Mouse (Mus musculus) heart, postnatal 36 days (tissue): ENCODE data around the gene Kiss1r. TPM values are rescaled to one million over a fixed set of nuclear protein-coding genes. Genes with fewer than 3 reads are reported as not detected.

Experiments
- DNase-seq, 2 experiments: peaks; one replicate each; pipeline ENCODE4 v3.0.0; 2021 to 2022
- intact Hi-C: fragments of 180-260 bp; cut with DNase I; formaldehyde crosslinking; loops from one replicate; pipeline ENCODE4 v1.15.1; 2025
- total RNA-seq, 2 experiments: library from RNA; stranded (reverse); gene quantifications; 2 replicates each; pipeline ENCODE4 v1.2.3; 2021

Kiss1r gene
- total RNA-seq, 2 experiments from 2014 or later, result 0.17 to 0.38 TPM

DNA sequence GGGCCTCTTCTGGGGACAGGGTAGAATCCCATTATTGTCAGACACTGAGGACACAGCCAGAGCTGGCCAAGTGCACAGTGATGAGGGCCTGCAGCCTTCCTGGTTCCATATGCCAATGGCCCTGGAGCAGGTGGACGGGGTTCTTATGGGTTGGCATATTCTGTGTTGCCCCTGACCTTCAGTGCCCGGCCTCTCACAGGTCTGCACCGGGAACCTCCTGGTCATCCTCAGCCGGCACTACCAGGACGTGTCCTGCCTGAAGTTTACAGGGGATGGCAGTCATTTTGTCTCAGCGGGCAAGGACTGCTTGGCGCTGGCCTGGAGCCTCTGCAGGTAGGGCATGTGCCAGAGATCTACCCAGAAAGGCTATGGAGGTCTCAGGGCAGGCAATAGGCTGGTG, 48.0 kb downstream of the Kiss1r start:
- no peak for DNase-seq
- intact Hi-C loops, result loop anchor here (5.0 kb wide), 1 partner anchor 163 kb away; no protein-coding TSS in a partner anchor

DNA sequence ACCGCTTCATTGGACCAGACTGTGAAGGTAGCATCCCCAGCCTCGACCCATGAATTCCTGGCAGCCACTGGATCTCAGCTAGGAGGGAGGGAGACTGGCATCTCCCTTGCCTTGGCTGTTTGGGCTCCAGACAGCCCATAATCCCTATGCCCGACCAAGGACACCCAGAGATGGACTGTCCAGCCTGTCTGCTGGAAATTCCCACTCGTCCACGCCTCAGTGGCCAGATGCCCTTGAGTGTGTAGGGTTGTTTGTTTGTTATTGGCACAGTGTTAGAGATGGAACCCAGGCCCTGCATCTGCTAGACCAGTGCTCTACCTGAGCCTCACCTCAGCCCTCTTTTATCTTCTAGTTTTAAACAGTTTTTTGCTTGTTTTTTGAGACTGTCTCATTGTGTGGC, 48.6 kb downstream of the Kiss1r start:
- DNase-seq, result no peak
- intact Hi-C loops, result loop anchor here (5.0 kb wide), 1 partner anchor 162 kb away; no protein-coding TSS in a partner anchor

DNA sequence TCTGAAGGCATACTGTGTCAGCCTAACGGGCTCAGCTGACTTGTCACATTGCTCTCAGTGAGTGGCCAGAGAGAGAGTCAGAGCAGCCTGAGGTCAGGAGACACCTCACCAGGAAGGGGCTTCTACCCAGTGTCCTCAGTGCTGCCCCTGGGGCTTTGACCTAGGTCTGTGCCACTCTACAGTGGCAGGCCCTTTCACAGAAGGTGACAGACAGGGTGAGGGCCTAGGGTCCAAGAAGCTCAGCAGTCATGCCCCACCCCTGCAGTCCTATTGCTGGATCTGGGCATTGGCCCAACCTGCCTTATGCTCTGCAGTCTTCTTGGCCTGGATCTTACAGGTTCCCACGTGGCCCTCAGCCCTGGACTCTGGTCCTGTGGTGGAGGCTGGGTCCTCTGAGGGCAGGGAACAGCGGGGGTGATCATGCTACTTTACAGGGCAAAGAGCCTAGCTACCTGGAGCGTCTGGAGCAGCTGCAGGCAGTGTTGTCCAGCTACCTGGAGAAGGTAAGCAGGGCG, 50.2 kb downstream of the Kiss1r start:
- peak in 1 of 2 experiments; percentile 49 for DNase-seq
- intact Hi-C loops, result loop anchor here (5.0 kb wide), 1 partner anchor 160 kb away; no protein-coding TSS in a partner anchor

DNA sequence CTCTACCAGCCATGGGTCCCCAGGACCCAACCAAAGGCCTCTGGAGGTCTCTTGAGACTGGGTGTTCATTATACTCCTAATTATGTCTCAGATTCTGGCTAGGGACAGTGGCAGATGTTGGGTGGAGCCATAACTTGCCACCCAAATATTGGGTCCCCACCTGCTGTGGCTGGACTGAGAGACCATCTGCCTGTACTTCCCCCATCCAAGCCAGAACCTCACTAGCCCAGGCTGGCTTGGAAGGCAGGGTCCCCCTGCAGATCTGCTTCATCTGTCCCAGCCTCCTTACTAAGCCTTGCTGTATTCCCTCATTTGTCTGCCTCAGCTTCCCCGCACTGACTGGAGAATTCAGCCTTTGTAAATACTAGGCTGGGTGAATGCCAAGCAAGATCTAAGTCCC, 51.4 kb downstream of the Kiss1r start:
- intact Hi-C loops, result loop anchor here (1.0 to 5.0 kb wide), 2 partner anchors 10 to 159 kb away; no protein-coding TSS in a partner anchor
- DNase-seq, result no peak

DNA sequence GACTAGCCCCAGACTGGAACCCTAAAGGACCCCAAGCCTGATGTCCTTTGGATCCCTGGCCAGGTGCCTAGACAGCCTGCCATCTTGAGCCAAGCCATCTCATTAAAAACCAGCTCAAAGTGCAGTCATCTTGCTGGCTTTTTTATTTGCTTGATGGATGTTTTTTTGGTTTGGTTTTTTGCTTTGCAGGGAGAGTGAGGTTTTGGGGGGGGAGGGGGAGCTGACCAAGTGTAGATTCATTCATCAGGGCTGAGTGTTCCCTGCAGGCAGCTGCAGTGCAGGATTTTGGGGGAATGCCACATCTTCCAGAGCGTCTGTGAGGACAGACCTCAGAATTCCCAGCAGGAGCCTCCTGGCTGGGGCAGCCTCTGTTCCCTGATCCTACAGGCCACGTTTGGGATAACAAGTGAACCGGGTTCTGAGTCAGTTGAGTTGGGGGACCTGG, 52.4 kb downstream of the Kiss1r start:
- no peak for DNase-seq
- intact Hi-C loops, result loop anchor here (5.0 kb wide), 1 partner anchor 158 kb away; no protein-coding TSS in a partner anchor

DNA sequence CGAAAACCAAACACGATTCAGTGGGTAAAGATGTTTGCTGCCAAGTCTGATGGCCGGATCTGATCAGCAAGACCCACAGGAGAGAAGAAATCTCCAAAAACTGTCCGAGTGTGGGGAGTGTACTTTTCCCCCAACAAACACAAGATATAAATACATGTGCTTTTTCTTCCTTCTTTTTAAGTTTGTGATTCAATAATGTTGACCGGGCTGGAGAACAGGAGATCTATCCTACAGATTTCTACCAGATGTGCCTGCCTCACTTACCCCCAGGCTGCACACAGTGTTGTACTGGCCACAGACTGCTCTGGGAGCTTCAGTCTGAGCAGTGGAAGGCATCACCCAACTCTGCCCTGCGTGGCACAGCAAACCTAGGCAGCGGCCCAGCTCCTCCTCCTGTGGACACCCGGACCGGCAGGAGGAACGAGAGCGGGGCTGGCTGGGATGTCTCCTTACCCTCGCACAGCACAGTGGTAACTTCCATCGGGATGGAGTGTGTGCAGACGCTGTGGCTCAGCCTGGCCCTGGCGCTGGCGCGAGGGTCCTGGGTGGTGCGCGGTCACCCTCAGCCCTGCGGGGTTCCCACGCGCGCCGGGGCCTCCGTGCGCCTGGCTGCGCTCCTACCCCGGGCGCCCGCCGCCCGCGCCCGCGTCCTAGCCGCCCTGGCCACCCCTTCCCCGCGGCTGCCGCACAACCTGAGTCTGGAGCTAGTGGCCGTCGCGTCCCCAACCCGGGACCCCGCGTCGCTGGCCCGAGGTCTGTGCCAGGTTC, 53.8 kb downstream of the Kiss1r start, which contains the start of gene Grin3b:
Gene Grin3b (plus strand): TSS at position 301 of the 768 bp plus-strand sequence.
- no peak for DNase-seq
- intact Hi-C loops, result no loop called here

DNA sequence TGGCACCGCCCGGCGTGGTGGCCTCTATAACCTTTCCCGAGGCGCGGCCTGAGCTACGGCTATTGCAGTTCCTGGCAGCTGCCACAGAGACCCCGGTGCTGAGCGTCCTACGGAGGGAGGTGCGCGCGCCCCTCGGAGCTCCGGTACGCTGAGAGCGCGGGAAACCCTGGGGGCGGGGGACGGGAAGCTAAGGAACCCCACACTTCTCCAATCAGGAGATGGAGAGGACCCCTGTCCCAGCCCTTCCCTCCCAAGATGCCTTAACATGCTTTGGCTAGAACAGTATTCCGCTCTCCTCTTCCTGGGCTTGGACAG, 54.4 kb downstream of the Kiss1r start:
- no peak for DNase-seq

More for the DNA sequence above, 54.4 kb downstream of the Kiss1r start:
- intact Hi-C loops, result no loop called here

Other genes with a start within 250 kb of the Kiss1r start
- 10 to 100 TPM; 18.1 to 19.9 TPM for gene Tpgs1, start 247.6 kb upstream of the Kiss1r start, total RNA-seq
- 100 to 1,000 TPM; 178 to 198 TPM for gene Cdc34, start 234.8 kb upstream of the Kiss1r start, total RNA-seq
- gene Gzmm, start 228.0 kb upstream of the Kiss1r start, total RNA-seq, result 1 to 10 TPM; 6.5 to 8.4 TPM
- 1,000 to 10,000 TPM; 1,389 to 1,395 TPM for gene Bsg, start 212.5 kb upstream of the Kiss1r start, total RNA-seq
- 10 to 100 TPM; 20.0 to 26.8 TPM for gene Hcn2, start 200.3 kb upstream of the Kiss1r start, total RNA-seq
- gene Polrmt, start 170.4 kb upstream of the Kiss1r start, total RNA-seq, result 10 to 100 TPM; 42.3 to 48.0 TPM
- gene Fgf22, start 161.9 kb upstream of the Kiss1r start, total RNA-seq, result not detected
- gene Rnf126, start 150.0 kb upstream of the Kiss1r start, total RNA-seq, result 10 to 100 TPM; 23.6 to 24.6 TPM
- gene Fstl3, start 139.7 kb upstream of the Kiss1r start, total RNA-seq, result 1 to 10 TPM; 4.2 to 4.3 TPM
- not detected for gene Prss57, start 126.0 kb upstream of the Kiss1r start, total RNA-seq
- 10 to 100 TPM; 56.0 to 87.0 TPM for gene Palm, start 123.4 kb upstream of the Kiss1r start, total RNA-seq
- gene Misp, start 96.0 kb upstream of the Kiss1r start, total RNA-seq, result under 1 TPM in 1 of 2 experiments, not detected in 1; 0.62 TPM
- gene Ptbp1, start 62.5 kb upstream of the Kiss1r start, total RNA-seq, result 10 to 100 TPM; 50.9 to 51.2 TPM
- gene Prtn3, start 42.5 kb upstream of the Kiss1r start, total RNA-seq, result not detected
- gene Plppr3, start 42.3 kb upstream of the Kiss1r start, total RNA-seq, result not detected
- not detected for gene Elane, start 30.7 kb upstream of the Kiss1r start, total RNA-seq
- gene Cfd, start 26.1 kb upstream of the Kiss1r start, total RNA-seq, result 10 to 100 TPM; 11.6 to 63.9 TPM
- 10 to 100 TPM; 53.0 to 53.2 TPM for gene Med16, start 8.0 kb upstream of the Kiss1r start, total RNA-seq
- gene Gm26602, start 6.1 kb upstream of the Kiss1r start, total RNA-seq, result not detected
- 10 to 100 TPM; 81.0 to 88.1 TPM for gene R3hdm4, start 4.2 kb downstream of the Kiss1r start, total RNA-seq
- 1 to 10 TPM; 1.9 to 2.6 TPM for gene Arid3a, start 10.1 kb downstream of the Kiss1r start, total RNA-seq
- gene Wdr18, start 43.2 kb downstream of the Kiss1r start, total RNA-seq, result 10 to 100 TPM; 25.6 to 28.8 TPM
- under 1 TPM; 0.27 to 0.28 TPM for gene Grin3b, start 53.7 kb downstream of the Kiss1r start, total RNA-seq
- gene Tmem259, start 67.4 kb downstream of the Kiss1r start, total RNA-seq, result 100 to 1,000 TPM; 107 to 120 TPM
- gene Cnn2, start 71.6 kb downstream of the Kiss1r start, total RNA-seq, result 10 to 100 TPM; 29.9 to 30.6 TPM
- gene Abca7, start 79.5 kb downstream of the Kiss1r start, total RNA-seq, result 1 to 10 TPM; 7.7 to 7.9 TPM
- 1 to 10 TPM; 4.1 to 5.9 TPM for gene Arhgap45, start 99.7 kb downstream of the Kiss1r start, total RNA-seq
- gene Polr2e, start 122.8 kb downstream of the Kiss1r start, total RNA-seq, result 10 to 100 TPM; 88.5 to 96.4 TPM
- 100 to 1,000 TPM; 863 to 871 TPM for gene Gpx4, start 130.2 kb downstream of the Kiss1r start, total RNA-seq
- 10 to 100 TPM; 11.2 to 12.2 TPM for gene Sbno2, start 188.6 kb downstream of the Kiss1r start, total RNA-seq
- gene Stk11, start 198.8 kb downstream of the Kiss1r start, total RNA-seq, result 100 to 1,000 TPM; 137 to 165 TPM
- gene Atp5d, start 221.7 kb downstream of the Kiss1r start, total RNA-seq, result 1,000 to 10,000 TPM; 1,105 to 1,168 TPM
- 1 to 10 TPM; 2.0 to 4.7 TPM for gene Cbarp, start 223.9 kb downstream of the Kiss1r start, total RNA-seq
- gene Midn, start 231.3 kb downstream of the Kiss1r start, total RNA-seq, result 100 to 1,000 TPM in 1 of 2 experiments, 10 to 100 TPM in 1; 99.9 to 117 TPM
- gene Cirbp, start 249.0 kb downstream of the Kiss1r start, total RNA-seq, result 10 to 100 TPM; 48.2 to 67.0 TPM